ENCODE assay signal across 25 mouse cellular contexts in genomic region chr5:143993849-143994248, GRCm38 (mm10). TPM values are rescaled to one million over a fixed set of nuclear protein-coding genes. Genes with fewer than 3 reads are reported as not detected.
"Had no signal": no experiment of that assay in that cellular context is flagged by ENCODE, and none has a peak within 500 bp of the region (broad histone marks: within the 10 kb centered on the region; RNA-seq: fewer than 3 reads in every experiment).

No protein-coding gene starts in this region.

- DNase-seq: kidney, postnatal 10 days; kidney, postnatal 36 days; layer of hippocampus, postnatal 36 days; liver, embryonic 13.5 days; lung, embryonic 14.5 days; lung, postnatal 10 days; right cerebral cortex, adult 18-20 months; right cerebral cortex, postnatal 14 days; right cerebral cortex, postnatal 4 days; thymus, adult 2 months; thymus, postnatal 14 days; thymus, postnatal 4 days had no signal

- H3K4me2 ChIP-seq: kidney, embryonic 15.5 days; liver, embryonic 13.5 days; lung, embryonic 14.5 days; midbrain, embryonic 12.5 days; midbrain, embryonic 15.5 days; neural tube, embryonic 12.5 days; neural tube, embryonic 15.5 days had no signal

- H3K27me3 ChIP-seq: kidney, embryonic 15.5 days; liver, embryonic 13.5 days; midbrain, embryonic 12.5 days; midbrain, embryonic 15.5 days; neural tube, embryonic 12.5 days; neural tube, embryonic 15.5 days had no signal

- H3K4me1 ChIP-seq: kidney, embryonic 15.5 days; liver, embryonic 13.5 days; midbrain, embryonic 12.5 days; midbrain, embryonic 15.5 days; neural tube, embryonic 12.5 days had no signal

- H3K27ac ChIP-seq: kidney, embryonic 15.5 days; left cerebral cortex, adult 2 months; liver, embryonic 13.5 days; macrophage; midbrain, embryonic 12.5 days; midbrain, embryonic 15.5 days; neural tube, embryonic 12.5 days; neural tube, embryonic 15.5 days had no signal

- H3K4me3 ChIP-seq: kidney, embryonic 15.5 days; left cerebral cortex, adult 2 months; liver, embryonic 13.5 days; midbrain, embryonic 12.5 days; midbrain, embryonic 15.5 days; neural tube, embryonic 12.5 days; neural tube, embryonic 15.5 days had no signal

- H3K9me3 ChIP-seq: kidney, embryonic 15.5 days; liver, embryonic 13.5 days; midbrain, embryonic 12.5 days; midbrain, embryonic 15.5 days; neural tube, embryonic 12.5 days; neural tube, embryonic 15.5 days had no signal

- ATAC-seq: midbrain, embryonic 15.5 days had no signal

- H3K9ac ChIP-seq: kidney, embryonic 15.5 days; liver, embryonic 13.5 days; lung, embryonic 14.5 days; midbrain, embryonic 12.5 days; midbrain, embryonic 15.5 days; neural tube, embryonic 12.5 days; neural tube, embryonic 15.5 days had no signal

RNA-seq across cellular contexts. Expression of gene Ocm, which starts 32.6 kb away (rescaled TPM):
- total RNA-seq: layer of hippocampus, adult 8-10 months; layer of hippocampus, postnatal 36 days; liver, adult 2 months; megakaryocyte, adult 5-6 weeks had no signal
- polyA plus RNA-seq: limb, embryonic 11.5 days; limb, embryonic 14.5 days; liver, adult 2 months; liver, embryonic 13.5 days; liver, embryonic 16.5 days; lung, embryonic 14.5 days; macrophage; midbrain, embryonic 12.5 days; midbrain, embryonic 15.5 days; neural tube, embryonic 15.5 days; thymus, adult 2 months had no signal
